Comparison of ENCODE assay signal across 8 mouse cellular contexts in the genomic region with DNA sequence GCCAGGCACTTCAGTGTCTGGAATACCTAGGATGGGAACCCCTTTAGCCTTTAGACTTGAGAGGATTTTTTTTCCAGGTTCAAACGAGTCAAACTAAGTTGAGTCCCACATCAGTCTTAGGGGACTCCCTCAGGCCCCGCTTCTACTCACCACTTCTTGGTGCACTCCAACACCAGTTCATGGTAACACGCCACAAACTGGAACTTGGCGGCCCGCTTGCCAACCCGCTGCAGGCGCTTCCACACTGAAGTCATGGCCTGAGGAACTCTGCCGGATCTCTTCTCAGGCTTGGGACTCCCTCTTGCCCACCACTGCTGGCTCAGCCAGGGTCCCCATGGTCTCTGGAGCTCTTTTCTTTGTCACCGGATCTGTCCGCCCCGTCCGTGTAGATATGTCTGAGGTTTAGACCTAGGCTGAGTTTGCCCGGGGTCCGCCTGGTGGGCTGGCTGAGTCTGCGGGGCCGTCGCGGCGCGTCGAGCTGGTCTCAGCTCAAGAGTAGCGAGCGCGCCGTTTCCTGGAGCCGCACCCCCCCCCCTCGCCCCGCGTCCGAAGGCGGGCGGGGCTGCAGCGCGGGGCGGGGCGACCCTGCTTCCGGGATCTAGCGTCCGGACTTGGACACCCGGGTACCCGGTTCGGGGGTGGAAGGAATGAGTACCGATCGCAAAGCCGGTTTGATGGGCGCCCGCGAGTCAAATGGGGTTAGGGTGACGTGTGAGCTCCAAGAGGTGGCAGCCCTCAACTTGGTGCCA. TPM values are rescaled to one million over a fixed set of nuclear protein-coding genes. Genes with fewer than 3 reads are reported as not detected.
DNase-seq lines count a peak whose midpoint lies in the region; ATAC-seq and TF ChIP-seq lines count a peak whose summit lies in the region.

Ehbp1l1 (minus strand) TSS at position 551 of the 749 bp plus-strand sequence.

- TF ChIP-seq CTCF in liver, postnatal 0 days (IDR thresholded peaks at IDR 0.05; ENCODE audit: low read depth) = no peak

- peaks cover 61% of the 10 kb centered on the region for H3K4me1 ChIP-seq in embryonic facial prominence, embryonic 13.5 days
- peaks cover 68% of the 10 kb centered on the region for H3K4me1 ChIP-seq in heart, embryonic 12.5 days (replicated peaks)
- peaks cover 63% of the 10 kb centered on the region for H3K4me1 ChIP-seq in kidney, embryonic 16.5 days (ENCODE audit: insufficient read depth, low read length)
- peaks cover 32% of the 10 kb centered on the region for H3K4me1 ChIP-seq in liver, postnatal 0 days (ENCODE audit: insufficient read depth)
- H3K4me1 ChIP-seq in neural tube, embryonic 15.5 days = peaks cover 64% of the 10 kb centered on the region

- peaks cover 45% of the 10 kb centered on the region for H3K36me3 ChIP-seq in embryonic facial prominence, embryonic 13.5 days
- peaks cover 38% of the 10 kb centered on the region for H3K36me3 ChIP-seq in heart, embryonic 12.5 days
- H3K36me3 ChIP-seq in kidney, embryonic 16.5 days (ENCODE audit: insufficient read depth, low read length) = peaks cover 19% of the 10 kb centered on the region
- peaks cover 20% of the 10 kb centered on the region for H3K36me3 ChIP-seq in liver, postnatal 0 days (replicated peaks; ENCODE audit: insufficient read depth, low read length)
- peaks cover 28% of the 10 kb centered on the region for H3K36me3 ChIP-seq in neural tube, embryonic 15.5 days

- WGBS in embryonic facial prominence, embryonic 13.5 days = 10% methylated on average over 49 of the region's 49 CpGs
- 3% methylated on average over 49 of the region's 49 CpGs for WGBS in heart, embryonic 12.5 days
- 8% methylated on average over 49 of the region's 49 CpGs for WGBS in kidney, embryonic 16.5 days
- WGBS in liver, postnatal 0 days (ENCODE audit: insufficient replicate concordance) = 5% methylated on average over 49 of the region's 49 CpGs
- WGBS in neural tube, embryonic 15.5 days = 13% methylated on average over 49 of the region's 49 CpGs

- H3K27me3 ChIP-seq in embryonic facial prominence, embryonic 13.5 days = no peaks in the 10 kb centered on the region
- no peaks in the 10 kb centered on the region for H3K27me3 ChIP-seq in heart, embryonic 12.5 days (replicated peaks)
- no peaks in the 10 kb centered on the region for H3K27me3 ChIP-seq in kidney, embryonic 16.5 days (ENCODE audit: insufficient read depth, low read length)
- H3K27me3 ChIP-seq in liver, postnatal 0 days (ENCODE audit: insufficient read depth, low read length) = no peaks in the 10 kb centered on the region
- H3K27me3 ChIP-seq in neural tube, embryonic 15.5 days (replicated peaks) = no peaks in the 10 kb centered on the region

- peak; percentile 50 for DNase-seq in right cerebral cortex, postnatal 4 days
- no peak for DNase-seq in right cerebral cortex, postnatal 25 days
- DNase-seq in liver, postnatal 0 days = peak; percentile 90
- DNase-seq in yolk sac, embryonic 10.5 days (ENCODE audit: low spot score) = peak; percentile 69

- TF ChIP-seq EP300 in liver, postnatal 0 days (IDR thresholded peaks at IDR 0.05; ENCODE audit: low read depth) = no peak

- H3K9me3 ChIP-seq in embryonic facial prominence, embryonic 13.5 days = no peaks in the 10 kb centered on the region
- no peaks in the 10 kb centered on the region for H3K9me3 ChIP-seq in heart, embryonic 12.5 days (replicated peaks)
- no peaks in the 10 kb centered on the region for H3K9me3 ChIP-seq in kidney, embryonic 16.5 days (ENCODE audit: low read length)
- no peaks in the 10 kb centered on the region for H3K9me3 ChIP-seq in liver, postnatal 0 days (ENCODE audit: low read length)
- no peaks in the 10 kb centered on the region for H3K9me3 ChIP-seq in neural tube, embryonic 15.5 days (replicated peaks)

- H3K27ac ChIP-seq in embryonic facial prominence, embryonic 13.5 days = peak within 1 kb of the TSS; percentile 72
- peak within 1 kb of the TSS; percentile 97 for H3K27ac ChIP-seq in heart, embryonic 12.5 days (ENCODE audit: poor library complexity, severe bottlenecking)
- H3K27ac ChIP-seq in kidney, embryonic 16.5 days (ENCODE audit: low read length) = peak within 1 kb of the TSS; percentile 67
- H3K27ac ChIP-seq in liver, postnatal 0 days (ENCODE audit: low read depth) = peak within 1 kb of the TSS; percentile 92
- peak within 1 kb of the TSS; percentile 45; the same call in 1 of the 2 replicates for H3K27ac ChIP-seq in neural tube, embryonic 15.5 days (replicated peaks)

- peak within 1 kb of the TSS; percentile 95 for H3K4me3 ChIP-seq in embryonic facial prominence, embryonic 13.5 days
- peak within 1 kb of the TSS; percentile 80 for H3K4me3 ChIP-seq in heart, embryonic 12.5 days
- H3K4me3 ChIP-seq in kidney, embryonic 16.5 days (ENCODE audit: low read length) = peak within 1 kb of the TSS; percentile 97
- peak within 1 kb of the TSS; percentile 84 for H3K4me3 ChIP-seq in liver, postnatal 0 days (ENCODE audit: low read depth, low read length)
- H3K4me3 ChIP-seq in neural tube, embryonic 15.5 days (replicated peaks) = peak within 1 kb of the TSS; percentile 84

- no peak for ATAC-seq in embryonic facial prominence, embryonic 13.5 days (ENCODE audit: insufficient number of reproducible peaks, insufficient read depth, low FRiP score, low TSS enrichment, low read depth)
- ATAC-seq in heart, embryonic 12.5 days (ENCODE audit: insufficient number of reproducible peaks, low FRiP score) = peak; percentile 58
- peak; percentile 7; the same call in 1 of the 2 replicates for ATAC-seq in kidney, embryonic 16.5 days (ENCODE audit: low FRiP score, low TSS enrichment)
- ATAC-seq in liver, postnatal 0 days = peak; percentile 40
- no peak for ATAC-seq in neural tube, embryonic 15.5 days (ENCODE audit: low FRiP score)

- H3K4me2 ChIP-seq in embryonic facial prominence, embryonic 13.5 days = peak within 1 kb of the TSS; percentile 99
- peak within 1 kb of the TSS; percentile 89 for H3K4me2 ChIP-seq in heart, embryonic 12.5 days
- H3K4me2 ChIP-seq in kidney, embryonic 16.5 days (replicated peaks; ENCODE audit: low read depth, low read length) = peak within 1 kb of the TSS; percentile 85
- peak within 1 kb of the TSS; percentile 91 for H3K4me2 ChIP-seq in liver, postnatal 0 days (ENCODE audit: low read depth, low read length)
- peak within 1 kb of the TSS; percentile 89 for H3K4me2 ChIP-seq in neural tube, embryonic 15.5 days

- peak within 1 kb of the TSS; percentile 99 for H3K9ac ChIP-seq in embryonic facial prominence, embryonic 13.5 days
- peak within 1 kb of the TSS; percentile 90 for H3K9ac ChIP-seq in heart, embryonic 12.5 days
- H3K9ac ChIP-seq in kidney, embryonic 16.5 days (replicated peaks; ENCODE audit: low read length) = peak within 1 kb of the TSS; percentile 70
- peak within 1 kb of the TSS; percentile 88 for H3K9ac ChIP-seq in liver, postnatal 0 days (replicated peaks)
- peak within 1 kb of the TSS; percentile 96; the same call in 1 of the 2 replicates for H3K9ac ChIP-seq in neural tube, embryonic 15.5 days (replicated peaks)

RNA-seq across cellular contexts. Expression of gene Ehbp1l1, which starts in this region (rescaled TPM):
- polyA plus RNA-seq in embryonic facial prominence, embryonic 13.5 days (2015; fragmentation: Nextera tagmentation; extraction: Ambion mirVana) = 9.9 and 14.0 TPM in 2 replicates
- polyA plus RNA-seq in heart, embryonic 12.5 days (2016; fragmentation: Nextera tagmentation; extraction: Ambion mirVana) = 121 and 123 TPM in 2 replicates
- 19.5 and 25.0 TPM in 2 replicates for polyA plus RNA-seq in kidney, embryonic 16.5 days (2015; fragmentation: Nextera tagmentation; extraction: Ambion mirVana)
- 38.5 and 42.5 TPM in 2 replicates for polyA plus RNA-seq in liver, postnatal 0 days (2015; fragmentation: Nextera tagmentation; extraction: Ambion mirVana)
- 15.9 and 18.6 TPM in 2 replicates for polyA plus RNA-seq in neural tube, embryonic 15.5 days (2015; fragmentation: Nextera tagmentation; extraction: Ambion mirVana)

Comparison
In these comparisons a context has a peak if more than half of its experiments do, and no peak if none do; other contexts are left out.
1. ATAC-seq: peak in heart, embryonic 12.5 days (single experiment), kidney, embryonic 16.5 days (single experiment) and liver, postnatal 0 days (single experiment); none in embryonic facial prominence, embryonic 13.5 days (single experiment) and neural tube, embryonic 15.5 days (single experiment).
2. H3K27ac ChIP-seq: peak in every context shown above with its lines; median percentile 97 in heart, embryonic 12.5 days; 92 in liver, postnatal 0 days; 72 in embryonic facial prominence, embryonic 13.5 days; 67 in kidney, embryonic 16.5 days; 45 in neural tube, embryonic 15.5 days.
3. Peak in every context shown above with its lines, with median percentiles within 50 percentile points of each other: H3K4me2 ChIP-seq, H3K4me3 ChIP-seq and H3K9ac ChIP-seq.